Mouse (Mus musculus): ENCODE measurements around the gene Sugct. TPM values are rescaled to one million over a fixed set of nuclear protein-coding genes. Genes with fewer than 3 reads are reported as not detected.

The Sugct gene
- polyA plus RNA-seq, 2 experiments = 2.4 to 3.6 TPM

GRCm38 (mm10) chr13:16939466-16939811 is 755.9 kb downstream of the Sugct start:
- H3K27ac ChIP-seq (replicated peaks; ENCODE audit: low read depth, low read length) = no peak overlapping the region
- ATAC-seq (ENCODE audit: low FRiP score, low read depth) = no peak
- H3K4me1 ChIP-seq (ENCODE audit: control insufficient read depth, insufficient read depth, low read length) = no peaks in the 10 kb centered on the region
- no peak overlapping the region for H3K4me3 ChIP-seq (replicated peaks; ENCODE audit: low read length)
- no peak overlapping the region for H3K4me2 ChIP-seq (replicated peaks; ENCODE audit: low read depth, low read length, severe bottlenecking)
- 89% methylated on average over 5 of the region's 5 CpGs for WGBS
- H3K9me3 ChIP-seq (ENCODE audit: control insufficient read depth, low read length) = no peaks in the 10 kb centered on the region
- no peaks in the 10 kb centered on the region for H3K27me3 ChIP-seq (ENCODE audit: control insufficient read depth, insufficient read depth, low read length)
- DNase-seq (ENCODE audit: low spot score) = no peak
- no peaks in the 10 kb centered on the region for H3K36me3 ChIP-seq (ENCODE audit: control insufficient read depth, insufficient read depth, low read length)
- no peak for TF ChIP-seq POLR2A (IDR thresholded peaks at IDR 0.05; ENCODE audit: borderline replicate concordance, extremely low read depth, insufficient read depth, insufficient read length)
- H3K9ac ChIP-seq (ENCODE audit: low read depth, low read length, severe bottlenecking) = no peak overlapping the region

- Histone ChIP-seq H3K4me1 (ENCODE audit: control insufficient read depth, insufficient read depth, low read length) (no peaks in the 10 kb centered on the region), H3K9me3 (ENCODE audit: control insufficient read depth, low read length) (no peaks in the 10 kb centered on the region), H3K36me3 (ENCODE audit: control insufficient read depth, insufficient read depth, low read length) (no peaks in the 10 kb centered on the region), H3K4me3 (replicated peaks; ENCODE audit: low read length) (no peak overlapping the region), H3K4me2 (replicated peaks; ENCODE audit: low read depth, low read length, severe bottlenecking) (no peak overlapping the region), H3K27ac (replicated peaks; ENCODE audit: low read depth, low read length) (no peak overlapping the region), H3K9ac (ENCODE audit: low read depth, low read length, severe bottlenecking) (no peak overlapping the region), H3K27me3 (ENCODE audit: control insufficient read depth, insufficient read depth, low read length) (no peaks in the 10 kb centered on the region)
- 86% methylated on average over 12 of the region's 12 CpGs for WGBS
- TF ChIP-seq POLR2A (IDR thresholded peaks at IDR 0.05; ENCODE audit: borderline replicate concordance, extremely low read depth, insufficient read depth, insufficient read length) = no peak
- ATAC-seq (ENCODE audit: low FRiP score, low read depth) (no peak), DNase-seq (ENCODE audit: low spot score) (no peak)
Observed at GRCm38 (mm10) chr13:16938552-16939465, 756.5 kb downstream of the Sugct start.

GRCm38 (mm10) chr13:16937422-16938202 is 757.7 kb downstream of the Sugct start:
- WGBS = 80% methylated on average over 11 of the region's 11 CpGs
- Histone ChIP-seq H3K9ac (ENCODE audit: low read depth, low read length, severe bottlenecking) (no peak overlapping the region), H3K27ac (replicated peaks; ENCODE audit: low read depth, low read length) (no peak overlapping the region), H3K4me2 (replicated peaks; ENCODE audit: low read depth, low read length, severe bottlenecking) (no peak overlapping the region), H3K36me3 (ENCODE audit: control insufficient read depth, insufficient read depth, low read length) (no peaks in the 10 kb centered on the region), H3K27me3 (ENCODE audit: control insufficient read depth, insufficient read depth, low read length) (no peaks in the 10 kb centered on the region), H3K9me3 (ENCODE audit: control insufficient read depth, low read length) (no peaks in the 10 kb centered on the region), H3K4me3 (replicated peaks; ENCODE audit: low read length) (no peak overlapping the region), H3K4me1 (ENCODE audit: control insufficient read depth, insufficient read depth, low read length) (no peaks in the 10 kb centered on the region)
- ATAC-seq (ENCODE audit: low FRiP score, low read depth) (no peak), DNase-seq (ENCODE audit: low spot score) (no peak)
- TF ChIP-seq POLR2A (IDR thresholded peaks at IDR 0.05; ENCODE audit: borderline replicate concordance, extremely low read depth, insufficient read depth, insufficient read length) = no peak

- Histone ChIP-seq H3K27me3 (ENCODE audit: control insufficient read depth, insufficient read depth, low read length) (no peaks in the 10 kb centered on the region), H3K27ac (replicated peaks; ENCODE audit: low read depth, low read length) (no peak overlapping the region), H3K4me2 (replicated peaks; ENCODE audit: low read depth, low read length, severe bottlenecking) (no peak overlapping the region), H3K9me3 (ENCODE audit: control insufficient read depth, low read length) (no peaks in the 10 kb centered on the region), H3K36me3 (ENCODE audit: control insufficient read depth, insufficient read depth, low read length) (no peaks in the 10 kb centered on the region), H3K4me3 (replicated peaks; ENCODE audit: low read length) (no peak overlapping the region), H3K9ac (ENCODE audit: low read depth, low read length, severe bottlenecking) (no peak overlapping the region), H3K4me1 (ENCODE audit: control insufficient read depth, insufficient read depth, low read length) (no peaks in the 10 kb centered on the region)
- no peak for TF ChIP-seq POLR2A (IDR thresholded peaks at IDR 0.05; ENCODE audit: borderline replicate concordance, extremely low read depth, insufficient read depth, insufficient read length)
- 82% methylated on average over 1 of the region's 1 CpGs for WGBS
- DNase-seq (ENCODE audit: low spot score) (no peak), ATAC-seq (ENCODE audit: low FRiP score, low read depth) (no peak)
Observed at GRCm38 (mm10) chr13:16935029-16935428, 760.3 kb downstream of the Sugct start.

- no peak for DNase-seq (ENCODE audit: low spot score)
- no peak overlapping the region for H3K27ac ChIP-seq (replicated peaks; ENCODE audit: low read depth, low read length)
- no peaks in the 10 kb centered on the region for H3K36me3 ChIP-seq (ENCODE audit: control insufficient read depth, insufficient read depth, low read length)
- no peak overlapping the region for H3K4me2 ChIP-seq (replicated peaks; ENCODE audit: low read depth, low read length, severe bottlenecking)
- TF ChIP-seq POLR2A (IDR thresholded peaks at IDR 0.05; ENCODE audit: borderline replicate concordance, extremely low read depth, insufficient read depth, insufficient read length) = no peak
- no peaks in the 10 kb centered on the region for H3K27me3 ChIP-seq (ENCODE audit: control insufficient read depth, insufficient read depth, low read length)
- no peak overlapping the region for H3K9ac ChIP-seq (ENCODE audit: low read depth, low read length, severe bottlenecking)
- no peak overlapping the region for H3K4me3 ChIP-seq (replicated peaks; ENCODE audit: low read length)
- no peaks in the 10 kb centered on the region for H3K4me1 ChIP-seq (ENCODE audit: control insufficient read depth, insufficient read depth, low read length)
- H3K9me3 ChIP-seq (ENCODE audit: control insufficient read depth, low read length) = no peaks in the 10 kb centered on the region
- no peak for ATAC-seq (ENCODE audit: low FRiP score, low read depth)
- 89% methylated on average over 4 of the region's 4 CpGs for WGBS
Observed at GRCm38 (mm10) chr13:16933600-16933999, 761.8 kb downstream of the Sugct start.
